Mouse (Mus musculus): ENCODE measurements around the gene Nck2.
A peak's percentile ranks its signal among the peaks of the same experiment; 100 is the strongest.

GRCm38 (mm10) chr1:43474535-43475409, 30.4 kb downstream of the Nck2 start:
- TF ChIP-seq CTCF (IDR thresholded peaks at IDR 0.05; ENCODE audit: low read depth) (no peak), EP300 (IDR thresholded peaks at IDR 0.05; ENCODE audit: low read depth) (peak; percentile 76)
